Mouse (Mus musculus) erythroblast, embryonic 14.5 days (primary cell): ENCODE data around the gene Mcm5.

Experiments used
- GATA1 ChIP-seq: IDR thresholded peaks from 2 replicates; pipeline ENCODE4 v1.6.1; 2012; ENCODE audit warnings: low read length, inconsistent platforms, mixed read lengths
- TAL1 ChIP-seq: IDR thresholded peaks from 3 replicates; pipeline ENCODE4 v1.6.1; 2012; ENCODE audit warnings: low read length, inconsistent platforms, mixed read lengths

DNA sequence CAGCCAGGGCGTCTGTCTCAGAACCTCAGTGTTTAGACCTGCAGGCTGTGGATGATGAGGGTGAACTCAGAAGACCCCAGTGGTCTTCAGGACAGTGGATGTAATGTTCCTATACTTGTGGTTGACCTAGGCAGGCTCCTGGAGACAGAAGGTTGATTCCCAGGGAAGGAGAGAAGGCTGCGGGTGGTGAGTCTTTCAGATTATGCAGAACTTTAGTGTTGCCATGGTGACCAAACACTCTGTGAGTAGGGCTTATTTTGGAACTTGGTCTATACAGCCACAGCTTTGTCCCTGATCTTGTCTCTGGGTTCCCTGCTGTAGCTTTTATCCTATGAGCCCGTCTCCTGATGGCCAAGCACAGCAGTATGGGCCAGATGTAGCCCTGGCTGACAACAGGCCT lies 28.2 kb downstream of the Mcm5 start:
- TF ChIP-seq GATA1, result no peak
- TF ChIP-seq TAL1, result no peak
